Mouse (Mus musculus): Measurements from ENCODE around the gene Trank1.

Trank1 gene

DNA sequence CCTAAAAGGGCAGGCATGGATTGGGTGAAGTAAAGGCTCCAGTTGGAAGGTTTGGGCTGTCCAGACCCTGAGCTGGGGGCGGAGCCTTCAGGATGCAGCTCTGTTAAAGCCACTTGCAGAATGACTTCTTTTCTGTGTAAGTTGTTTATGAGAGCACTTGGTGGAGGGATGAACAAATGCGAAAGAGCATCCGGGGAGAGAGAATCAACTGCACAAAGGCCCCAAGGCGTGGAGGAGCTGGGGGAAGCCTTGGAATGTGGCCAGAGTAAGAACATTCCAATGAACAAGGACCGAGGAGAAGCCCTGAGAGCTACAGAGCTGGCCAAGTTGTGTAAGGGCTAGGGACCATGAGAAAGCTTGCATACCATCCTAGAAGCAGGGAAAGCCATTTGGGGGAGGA is 111.0 kb downstream of the Trank1 start:
- no peak for DNase-seq (ENCODE audit: extremely low spot score, low read depth, low spot score)

GRCm38 (mm10) chr9:111425113-111425512 is 113.6 kb downstream of the Trank1 start:
- no peak for DNase-seq (ENCODE audit: extremely low spot score, low read depth, low spot score)

DNA sequence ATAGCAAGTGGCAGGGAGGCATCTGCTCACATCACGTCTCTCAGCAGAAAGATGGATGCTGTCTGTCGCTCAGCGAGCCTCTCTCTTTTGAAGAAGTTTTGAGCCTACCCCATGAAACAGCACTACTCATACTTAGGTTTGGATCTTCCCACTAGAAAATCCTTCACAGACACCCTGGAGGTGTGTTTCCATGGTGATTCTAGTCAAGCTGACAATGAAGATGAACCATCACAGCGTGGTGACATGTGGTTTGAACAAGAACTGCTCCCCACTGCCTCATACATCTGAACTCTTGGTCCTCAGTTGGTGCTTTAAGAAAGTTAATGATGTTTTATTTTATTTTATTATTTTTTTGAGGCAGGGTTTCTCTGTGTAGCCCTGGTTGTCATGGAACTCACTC is 114.4 kb downstream of the Trank1 start:
- no peak for DNase-seq (ENCODE audit: extremely low spot score, low read depth, low spot score)

DNA sequence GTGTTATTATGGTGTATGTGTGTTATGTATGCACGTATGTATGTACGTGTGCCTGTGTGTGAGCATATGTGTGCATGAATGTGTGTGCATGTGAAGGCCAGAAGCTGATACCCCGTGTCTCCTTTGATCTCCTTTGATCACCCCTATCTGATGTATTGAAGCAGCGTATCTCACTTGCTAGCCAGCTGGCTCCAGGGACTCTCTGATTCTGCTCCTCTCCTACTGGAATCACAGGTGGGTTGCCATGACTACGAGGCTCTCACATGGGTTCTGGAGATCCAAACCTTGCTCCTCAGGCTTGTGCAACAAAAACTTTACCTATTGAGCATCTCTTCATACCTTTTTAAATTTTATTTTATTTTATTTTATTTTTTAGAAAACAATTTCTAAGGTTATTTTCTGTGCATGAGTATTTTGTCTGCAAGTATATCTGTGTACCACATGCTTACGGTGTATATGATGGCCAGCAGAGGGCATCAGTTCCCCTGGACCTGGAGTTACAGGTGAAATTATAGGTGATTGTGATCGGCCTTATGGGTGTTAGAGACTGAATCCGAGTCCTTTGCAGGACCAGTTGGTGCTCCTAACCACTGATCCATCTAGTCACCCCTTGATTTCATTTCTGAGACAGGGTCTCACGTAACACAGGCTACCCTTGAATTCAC is 116.5 kb downstream of the Trank1 start:
- no peak for DNase-seq (ENCODE audit: extremely low spot score, low read depth, low spot score)

DNA sequence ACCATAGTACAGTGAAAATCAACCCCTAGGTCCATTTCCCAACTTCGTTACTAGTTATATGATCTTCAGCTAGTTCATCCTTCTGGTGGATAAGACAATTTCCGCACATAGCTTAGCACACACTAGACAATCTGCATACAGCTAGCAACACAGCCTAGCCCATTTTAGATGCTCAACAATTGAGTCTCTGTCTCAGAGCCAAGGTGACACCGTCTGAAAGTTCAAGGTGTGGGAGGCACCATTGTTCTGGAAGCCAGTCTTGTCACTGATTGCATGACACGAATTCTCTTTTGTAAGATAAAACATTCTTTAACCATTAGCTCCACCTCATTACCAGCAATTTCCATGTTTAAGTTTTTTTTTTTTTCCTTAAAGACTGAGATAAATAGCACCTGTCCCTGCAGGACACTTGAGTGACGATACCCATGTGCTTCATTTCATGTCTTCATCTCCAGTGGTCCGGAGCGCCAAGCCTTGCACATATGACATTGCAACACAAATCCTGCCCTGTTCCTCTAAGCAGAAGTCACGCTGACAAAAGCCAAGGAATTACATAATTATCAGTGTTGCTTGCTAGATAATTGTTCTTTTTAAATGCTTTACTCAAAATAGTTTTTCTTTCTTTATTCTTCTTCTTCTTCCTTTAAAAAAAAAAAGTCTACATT is 117.3 kb downstream of the Trank1 start:
- no peak for DNase-seq (ENCODE audit: extremely low spot score, low read depth, low spot score)

DNA sequence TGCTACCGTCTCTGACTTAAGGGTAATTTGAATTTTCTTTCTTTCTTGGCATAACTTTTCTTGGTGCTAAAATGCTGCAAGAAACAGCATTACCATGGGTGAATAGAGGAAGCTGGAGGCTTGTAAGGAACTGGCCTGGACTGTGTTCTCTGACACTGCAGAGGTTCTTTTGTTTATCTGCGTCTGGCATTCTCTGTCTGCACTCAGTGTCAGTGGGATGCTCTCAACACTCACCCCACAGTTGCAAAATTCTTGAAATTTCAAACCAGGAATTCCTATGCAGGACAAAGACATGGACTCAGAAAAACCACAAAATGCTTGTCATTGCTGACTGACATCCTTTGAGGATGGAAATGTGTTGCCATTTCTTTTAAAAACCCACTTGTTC is 117.8 kb downstream of the Trank1 start:
- no peak for DNase-seq (ENCODE audit: extremely low spot score, low read depth, low spot score)

DNA sequence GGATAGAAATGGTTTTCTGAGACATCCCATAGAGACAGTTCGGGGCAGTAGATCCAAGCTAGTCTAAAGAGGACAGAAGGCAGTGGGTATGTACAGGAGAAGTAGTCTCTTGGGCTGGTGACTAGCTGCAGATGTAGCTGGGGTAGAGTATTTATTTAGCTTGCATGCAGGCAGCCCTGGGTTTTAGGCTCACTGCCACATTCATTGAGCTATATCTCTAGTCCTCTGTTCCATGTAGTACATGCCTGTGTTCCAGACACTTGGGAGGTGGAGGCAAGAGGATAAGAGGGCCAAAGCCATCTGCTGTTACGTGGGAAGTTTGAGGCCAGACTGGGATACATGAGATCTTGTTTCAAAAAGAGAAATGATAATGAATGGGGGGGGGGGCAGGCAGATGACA is 123.9 kb downstream of the Trank1 start:
- no peak for DNase-seq (ENCODE audit: extremely low spot score, low read depth, low spot score)

- DNase-seq (ENCODE audit: extremely low spot score, low read depth, low spot score): no peak
Observed at GRCm38 (mm10) chr9:111438904-111439835, 127.6 kb downstream of the Trank1 start, which contains the start of gene Dclk3. Gene Dclk3, plus strand, starts transcription at chr9:111439081.

- DNase-seq (ENCODE audit: extremely low spot score, low read depth, low spot score): no peak
Observed at GRCm38 (mm10) chr9:111439836-111440201, 128.3 kb downstream of the Trank1 start.

GRCm38 (mm10) chr9:111440446-111440845 is 128.9 kb downstream of the Trank1 start:
- no peak for DNase-seq (ENCODE audit: extremely low spot score, low read depth, low spot score)

GRCm38 (mm10) chr9:111441151-111441550 is 129.6 kb downstream of the Trank1 start:
- no peak for DNase-seq (ENCODE audit: extremely low spot score, low read depth, low spot score)

All from hindlimb bud, embryonic 11.5 days (tissue).